18 mouse cellular contexts compared by ENCODE assay signal in genomic region chr10:112001756-112002520, GRCm38 (mm10). TPM values are rescaled to one million over a fixed set of nuclear protein-coding genes. Genes with fewer than 3 reads are reported as not detected.
A peak's percentile ranks its signal among the peaks of the same experiment; 100 is the strongest.
DNase-seq lines count a peak whose midpoint lies in the region; ATAC-seq and TF ChIP-seq lines count a peak whose summit lies in the region.
"Had no signal": no experiment of that assay in that cellular context is flagged by ENCODE, and none has a peak within 500 bp of the region (broad histone marks: within the 10 kb centered on the region; RNA-seq: fewer than 3 reads in every experiment).

No protein-coding gene starts in this region.

- H3K4me2 ChIP-seq in liver, embryonic 11.5 days, result peak overlapping the region; percentile 50
- H3K4me2 ChIP-seq in liver, embryonic 13.5 days, result peak overlapping the region; percentile 56
- H3K4me2 ChIP-seq in myocyte (ENCODE audit: low read depth), result peak overlapping the region; percentile 10
- H3K4me2 ChIP-seq: embryonic facial prominence, embryonic 15.5 days; heart, embryonic 12.5 days; lung, embryonic 15.5 days; neural tube, embryonic 12.5 days had no signal

- no peak for TF ChIP-seq POLR2A in myocyte (IDR thresholded peaks at IDR 0.05; ENCODE audit: insufficient read length, low read depth)

- ATAC-seq in liver, embryonic 11.5 days (replicated peaks; ENCODE audit: low FRiP score), result no peak; the same call in 1 of the 2 replicates
- ATAC-seq in activated CD4-positive, CD25-positive, alpha-beta regulatory T cell, adult 4 months, result peak; percentile 11
- peak; percentile 35; the same call in 1 of the 2 replicates for ATAC-seq in liver, embryonic 13.5 days (ENCODE audit: low read depth)
- ATAC-seq in frontal cortex, adult (ENCODE audit: low TSS enrichment), result no peak
- ATAC-seq: forebrain, embryonic 16.5 days had no signal

- no peak for DNase-seq in liver, embryonic 11.5 days (ENCODE audit: low spot score)
- no peak for DNase-seq in liver
- DNase-seq in liver, embryonic 13.5 days, result no peak
- DNase-seq in urinary bladder, postnatal 14 days (ENCODE audit: low spot score), result no peak
- no peak for DNase-seq in embryo, embryonic 10.5 days (ENCODE audit: low spot score)
- DNase-seq: cerebellum, postnatal 25 days; gastrocnemius, postnatal 10 days; midbrain, embryonic 14.5 days had no signal

- no peaks in the 10 kb centered on the region for H3K79me2 ChIP-seq in myocyte (ENCODE audit: control insufficient read depth, insufficient read depth)

- H3K4me3 ChIP-seq in liver, embryonic 11.5 days (ENCODE audit: low read depth, low read length), result no peak overlapping the region
- peak overlapping the region; percentile 23; the same call in 1 of the 2 replicates for H3K4me3 ChIP-seq in liver, embryonic 13.5 days (replicated peaks)
- no peak overlapping the region for H3K4me3 ChIP-seq in myocyte
- H3K4me3 ChIP-seq: embryonic facial prominence, embryonic 15.5 days; heart, embryonic 12.5 days; hindbrain, embryonic 10.5 days; lung, embryonic 15.5 days; neural tube, embryonic 12.5 days had no signal

- no peaks in the 10 kb centered on the region for H3K36me3 ChIP-seq in liver, embryonic 11.5 days (ENCODE audit: control insufficient read depth, insufficient read depth, low read length)
- H3K36me3 ChIP-seq in liver, embryonic 13.5 days, result no peaks in the 10 kb centered on the region
- H3K36me3 ChIP-seq in myocyte (ENCODE audit: control insufficient read depth, insufficient read depth), result no peaks in the 10 kb centered on the region
- H3K36me3 ChIP-seq: embryonic facial prominence, embryonic 15.5 days; heart, embryonic 12.5 days; hindbrain, embryonic 10.5 days; lung, embryonic 15.5 days; neural tube, embryonic 12.5 days had no signal

- H3ac ChIP-seq in myocyte (ENCODE audit: control insufficient read depth, insufficient read length), result no peak overlapping the region

- no peak overlapping the region for H3K9ac ChIP-seq in liver, embryonic 11.5 days (ENCODE audit: low read depth, low read length)
- H3K9ac ChIP-seq in liver, embryonic 13.5 days, result no peak overlapping the region
- H3K9ac ChIP-seq: embryonic facial prominence, embryonic 15.5 days; heart, embryonic 12.5 days; lung, embryonic 15.5 days; neural tube, embryonic 12.5 days had no signal

- H3K27ac ChIP-seq in liver, embryonic 11.5 days (ENCODE audit: low read depth, low read length), result 0 out of 2 replicates have a peak overlapping the region, but pooled peaks have one; percentile 19
- H3K27ac ChIP-seq in liver, embryonic 13.5 days, result peak overlapping the region; percentile 63
- H3K27ac ChIP-seq: embryonic facial prominence, embryonic 15.5 days; hindbrain, embryonic 10.5 days; lung, embryonic 15.5 days; neural tube, embryonic 12.5 days; stomach, postnatal 0 days had no signal

- no peaks in the 10 kb centered on the region for H3K9me3 ChIP-seq in liver, embryonic 11.5 days (ENCODE audit: control insufficient read depth, low read length)
- H3K9me3 ChIP-seq in liver, embryonic 13.5 days (replicated peaks), result no peaks in the 10 kb centered on the region
- H3K9me3 ChIP-seq: embryonic facial prominence, embryonic 15.5 days; heart, embryonic 12.5 days; hindbrain, embryonic 10.5 days; lung, embryonic 15.5 days; neural tube, embryonic 12.5 days had no signal

- no peaks in the 10 kb centered on the region for H3K27me3 ChIP-seq in liver, embryonic 11.5 days (replicated peaks; ENCODE audit: control insufficient read depth, insufficient read depth, low read length)
- H3K27me3 ChIP-seq in liver, embryonic 13.5 days, result no peaks in the 10 kb centered on the region
- H3K27me3 ChIP-seq in myocyte (ENCODE audit: control insufficient read depth, insufficient read depth, insufficient read length), result no peaks in the 10 kb centered on the region
- H3K27me3 ChIP-seq: embryonic facial prominence, embryonic 15.5 days; heart, embryonic 12.5 days; lung, embryonic 15.5 days; neural tube, embryonic 12.5 days had no signal

- peaks cover 12% of the 10 kb centered on the region for H3K4me1 ChIP-seq in liver, embryonic 11.5 days (replicated peaks; ENCODE audit: control insufficient read depth, insufficient read depth, low read length)
- peaks cover 38% of the 10 kb centered on the region for H3K4me1 ChIP-seq in liver, embryonic 13.5 days (replicated peaks)
- H3K4me1 ChIP-seq: embryonic facial prominence, embryonic 15.5 days; hindbrain, embryonic 10.5 days; lung, embryonic 15.5 days; neural tube, embryonic 12.5 days had no signal

- 46% methylated on average over 9 of the region's 9 CpGs for WGBS in liver, embryonic 11.5 days
- 25% methylated on average over 9 of the region's 9 CpGs for WGBS in liver, embryonic 13.5 days (ENCODE audit: insufficient replicate concordance)

TF ChIP-seq in myocyte, 11 proteins besides CTCF, POLR2A, EP300 and RAD21:
- no peak for TF ChIP-seq MAX (IDR thresholded peaks at IDR 0.05; ENCODE audit: low read depth)
- TF ChIP-seq POLR2AphosphoS2 (IDR thresholded peaks at IDR 0.05; ENCODE audit: insufficient read length, low read depth), result no peak
- no peak for TF ChIP-seq TCF12 (IDR thresholded peaks at IDR 0.05; ENCODE audit: insufficient read depth, poor library complexity, severe bottlenecking)
- no peak for TF ChIP-seq TCF3 (IDR thresholded peaks at IDR 0.05; ENCODE audit: insufficient read length, low read depth)
- no peak for TF ChIP-seq MYOD1 (IDR thresholded peaks at IDR 0.05; ENCODE audit: control insufficient read depth in 1 of 3, insufficient read length in 2 of 3, low read depth in 2 of 3)
- TF ChIP-seq CEBPB (IDR thresholded peaks at IDR 0.05; ENCODE audit: insufficient read depth, poor library complexity, severe bottlenecking), result no peak
- TF ChIP-seq SRF (IDR thresholded peaks at IDR 0.05; ENCODE audit: control insufficient read depth, insufficient read length, low read depth), result no peak
- no peak for TF ChIP-seq MYOG (IDR thresholded peaks at IDR 0.05; ENCODE audit: control insufficient read depth in 1 of 3, insufficient read depth in 1 of 3, insufficient read length in 2 of 3, low read depth in 2 of 3)
- TF ChIP-seq USF1 (IDR thresholded peaks at IDR 0.05; ENCODE audit: low read depth), result no peak
- TF ChIP-seq E2F4 (IDR thresholded peaks at IDR 0.05; ENCODE audit: insufficient read depth), result no peak
- TF ChIP-seq REST (IDR thresholded peaks at IDR 0.05; ENCODE audit: insufficient read depth, insufficient read length), result no peak

RNA-seq across cellular contexts. Expression of gene Glipr1, which starts 0.5 kb away (rescaled TPM):
- 7.8 and 9.8 TPM in 2 replicates for polyA plus RNA-seq in liver, embryonic 11.5 days (2014; fragmentation: Nextera tagmentation; extraction: Ambion mirVana)
- 100 to 1,000 TPM; 129 to 142 TPM for polyA plus RNA-seq in activated CD4-positive, CD25-positive, alpha-beta regulatory T cell, adult 4 months (2017; shearing (Covaris generic))
- polyA plus RNA-seq in liver, embryonic 13.5 days (2015; fragmentation: Nextera tagmentation; extraction: Ambion mirVana), result 8.6 and 8.7 TPM in 2 replicates
- 2.5 TPM for polyA plus RNA-seq in myocyte (2012; fragmentation: generic; extraction: Trizol)

RNA-seq across cellular contexts. Expression of gene Krr1, which starts 29.5 kb away (rescaled TPM):
- polyA plus RNA-seq in liver, embryonic 11.5 days (2014; fragmentation: Nextera tagmentation; extraction: Ambion mirVana), result 56.5 and 57.6 TPM in 2 replicates
- 10 to 100 TPM; 41.2 to 41.9 TPM for polyA plus RNA-seq in activated CD4-positive, CD25-positive, alpha-beta regulatory T cell, adult 4 months (2017; shearing (Covaris generic))
- polyA plus RNA-seq in liver, embryonic 13.5 days (2015; fragmentation: Nextera tagmentation; extraction: Ambion mirVana), result 27.5 and 37.6 TPM in 2 replicates
- polyA plus RNA-seq in myocyte (2012; fragmentation: generic; extraction: Trizol), result 10.5 TPM

RNA-seq across cellular contexts. Expression of gene Glipr1l1, which starts 58.1 kb away (rescaled TPM):
- polyA plus RNA-seq in liver, embryonic 11.5 days (2014; fragmentation: Nextera tagmentation; extraction: Ambion mirVana), result not detected in 2 replicates
- not detected for polyA plus RNA-seq in activated CD4-positive, CD25-positive, alpha-beta regulatory T cell, adult 4 months (2017; shearing (Covaris generic))
- not detected in 2 replicates for polyA plus RNA-seq in liver, embryonic 13.5 days (2015; fragmentation: Nextera tagmentation; extraction: Ambion mirVana)
- not detected for polyA plus RNA-seq in myocyte (2012; fragmentation: generic; extraction: Trizol)
- polyA plus RNA-seq: embryonic facial prominence, embryonic 15.5 days; forebrain, embryonic 16.5 days; heart, embryonic 12.5 days; hindbrain, embryonic 10.5 days; lung, embryonic 15.5 days; neural tube, embryonic 12.5 days; stomach, postnatal 0 days had no signal

Comparison
In these comparisons a context has a peak if more than half of its experiments do, and no peak if none do; other contexts are left out.
1. ATAC-seq: peak in activated CD4-positive, CD25-positive, alpha-beta regulatory T cell, adult 4 months (single experiment) and liver, embryonic 13.5 days (single experiment); none in liver, embryonic 11.5 days (single experiment) and frontal cortex, adult (single experiment).
2. RNA of gene Glipr1, which starts 0.5 kb away (polyA plus RNA-seq): 129 to 142 TPM in activated CD4-positive, CD25-positive, alpha-beta regulatory T cell, adult 4 months; 8.6 to 8.7 TPM in liver, embryonic 13.5 days, 7.8 to 9.8 TPM in liver, embryonic 11.5 days and 2.5 TPM in myocyte (single experiment); every median in the first group is over 10 times any median in the second.
3. Peak in every context shown above with its lines, with median percentiles within 50 percentile points of each other: H3K4me2 ChIP-seq.